Mouse (Mus musculus): ENCODE results near the gene Arsb.

- TF ChIP-seq CTCF (IDR thresholded peaks at IDR 0.05; ENCODE audit: borderline replicate concordance, insufficient read depth, low read length) (no peak), POLR2A (IDR thresholded peaks at IDR 0.05; ENCODE audit: low read depth, low read length) (no peak)
Observed at GRCm38 (mm10) chr13:93848615-93849014, 77.2 kb downstream of the Arsb start.
